Mouse (Mus musculus) cerebellum, adult (tissue): ENCODE data around the gene Rbfox2.
"Not testable (repeated sequence)": the region's sequence is repeated elsewhere in the genome, so short reads cannot be mapped to it uniquely, and the experiment has no call there.

ENCODE experiments used
- ATAC-seq: cut with Nextera tagmentation; 2 replicates; pipeline ENCODE4 v1.9.2; 2017; ENCODE audit warnings: mild to moderate bottlenecking, moderate library complexity, mixed read lengths; ENCODE audit not compliant: insufficient number of reproducible peaks, low FRiP score, low TSS enrichment

The Rbfox2 gene

GRCm38 (mm10) chr15:77276838-77277725, 29.7 kb downstream of the Rbfox2 start:
- ATAC-seq = no peak

DNA sequence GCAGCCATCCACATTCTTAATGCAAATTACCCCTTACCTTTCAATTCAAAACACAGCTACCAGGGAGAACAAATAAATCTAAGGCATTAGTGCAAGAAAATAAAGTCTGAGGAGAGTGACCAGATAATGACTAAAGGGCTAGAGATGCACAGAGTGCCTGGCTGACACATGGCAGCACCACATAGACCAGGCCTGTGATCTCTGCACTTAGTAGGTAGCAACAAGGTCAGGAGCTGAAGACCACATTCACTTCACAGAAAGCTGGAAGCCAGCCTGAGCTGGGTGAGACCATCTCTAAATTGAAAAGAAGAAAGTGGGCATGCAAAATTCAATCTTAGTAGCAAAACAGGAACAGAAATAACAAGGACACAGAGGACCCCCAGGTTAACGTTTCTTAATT, 30.5 kb downstream of the Rbfox2 start:
- no peak for ATAC-seq

- ATAC-seq = no peak
Observed at GRCm38 (mm10) chr15:77275572-77275971, 31.2 kb downstream of the Rbfox2 start.

DNA sequence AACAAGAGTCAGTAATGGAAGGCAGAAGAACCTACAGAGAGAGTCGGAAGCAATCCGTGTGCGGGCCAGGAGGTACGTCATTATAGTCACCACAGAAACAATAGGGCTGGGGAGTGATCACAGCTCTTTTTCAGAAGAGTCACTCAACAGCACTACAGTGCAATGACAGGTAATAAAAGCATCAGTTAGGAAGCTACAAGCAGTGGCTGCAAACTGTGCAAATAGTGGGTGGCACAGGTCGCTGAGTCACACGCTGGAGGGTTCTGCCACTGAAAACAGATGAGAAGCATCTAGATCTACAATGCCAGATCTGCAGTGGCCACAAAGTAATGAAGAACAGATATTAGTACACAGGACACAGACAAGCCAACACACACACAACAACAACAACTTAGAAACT, 32.9 kb downstream of the Rbfox2 start:
- no peak for ATAC-seq

DNA sequence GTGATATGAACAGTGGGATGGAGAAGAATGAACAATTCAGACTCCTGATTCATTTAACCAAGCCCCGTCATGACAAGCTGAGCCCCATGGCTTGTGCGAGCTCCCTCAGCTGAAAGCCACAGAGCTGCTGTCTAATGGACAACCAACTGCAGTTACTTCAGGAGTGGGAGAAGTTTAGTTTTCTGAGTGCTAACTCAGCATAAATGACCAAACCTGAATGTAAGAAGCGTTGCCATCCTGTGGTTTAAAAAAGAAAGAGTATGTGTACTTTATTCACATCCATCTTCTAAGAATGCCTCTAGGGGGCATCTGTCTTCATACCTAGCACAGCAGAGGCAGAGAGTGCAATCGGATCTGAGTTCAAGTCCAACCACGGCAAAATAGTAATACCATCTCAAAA, 35.5 kb downstream of the Rbfox2 start:
- ATAC-seq = no peak

DNA sequence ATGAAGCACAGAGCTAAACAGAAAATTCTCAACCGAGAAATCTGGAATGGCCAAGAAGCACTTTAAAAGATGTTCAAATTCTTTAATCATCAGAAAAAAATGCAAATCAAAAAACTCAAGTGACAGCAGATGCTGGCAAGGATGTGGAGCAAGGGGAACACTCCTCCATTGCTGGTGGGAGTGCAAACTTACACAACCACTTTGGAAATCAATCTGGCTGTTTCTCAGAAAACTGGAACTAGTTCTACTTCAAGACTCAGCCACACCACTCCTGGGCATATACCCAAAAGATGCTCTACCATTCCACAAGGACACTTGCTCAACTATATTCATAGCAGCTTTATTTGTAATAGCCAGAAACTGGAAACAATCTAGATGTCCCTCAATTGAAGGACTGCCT, 37.3 kb downstream of the Rbfox2 start:
- ATAC-seq = not testable (repeated sequence)

DNA sequence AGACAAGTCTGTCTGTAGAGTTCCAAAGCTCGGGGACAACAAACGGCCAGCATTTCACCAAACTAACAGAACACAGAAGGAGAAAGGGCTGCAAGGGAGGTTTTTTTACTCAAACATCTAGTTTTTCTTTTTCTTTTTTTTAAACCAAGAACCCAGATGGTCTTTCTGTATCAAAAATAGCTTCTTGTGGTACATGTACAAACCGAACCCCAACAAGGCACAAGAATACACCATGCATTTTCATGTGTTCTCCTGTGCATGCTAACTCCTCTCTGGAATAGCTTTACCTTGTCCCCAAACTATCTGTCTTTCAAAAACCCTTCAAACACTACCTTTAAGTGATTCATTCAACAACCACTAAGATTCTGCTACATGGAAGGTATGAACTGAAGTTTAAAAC, 38.4 kb downstream of the Rbfox2 start:
- ATAC-seq = no peak

GRCm38 (mm10) chr15:77265318-77265717, 41.5 kb downstream of the Rbfox2 start:
- no peak for ATAC-seq

DNA sequence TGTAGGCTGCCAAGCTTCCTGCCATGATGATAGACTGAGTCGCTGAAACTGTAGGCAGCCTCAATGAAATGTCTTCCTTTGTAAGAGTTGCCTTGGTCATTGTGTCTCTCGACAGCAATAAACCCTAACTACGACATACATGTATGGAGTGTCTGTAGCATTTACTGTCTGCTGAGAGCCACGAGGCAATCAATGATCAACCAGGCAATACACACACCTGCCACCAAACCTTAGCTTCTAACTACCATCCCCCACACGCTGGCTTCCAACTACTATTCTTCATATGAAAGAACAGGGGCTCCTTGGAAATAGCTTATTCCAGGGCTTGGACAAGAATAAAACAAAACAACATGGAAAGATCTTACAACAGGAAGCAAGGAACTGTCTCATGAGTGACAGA, 42.5 kb downstream of the Rbfox2 start:
- ATAC-seq = no peak

DNA sequence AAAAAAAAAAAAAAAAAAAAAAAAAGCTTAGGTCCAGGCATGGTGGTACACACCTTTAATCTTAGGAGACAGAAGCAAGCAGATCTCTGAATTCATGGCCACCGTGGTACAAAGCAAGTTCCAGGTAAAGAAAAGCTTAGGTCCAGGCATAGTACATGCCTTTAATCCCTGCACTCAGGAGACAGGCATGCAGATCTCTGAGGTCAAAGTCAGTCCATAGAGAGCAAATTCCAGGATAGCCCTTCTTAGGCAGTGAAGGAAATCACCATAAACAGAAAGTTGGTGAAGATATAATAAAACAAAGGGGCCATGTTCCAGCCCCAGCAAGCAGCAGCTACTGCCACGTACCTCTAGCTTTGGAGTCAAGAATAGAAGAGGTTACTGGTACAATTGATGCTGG, 44.0 kb downstream of the Rbfox2 start:
- no peak for ATAC-seq

GRCm38 (mm10) chr15:77257437-77258229, 49.2 kb downstream of the Rbfox2 start:
- 0 out of 2 replicates have a peak, but pooled peaks have one; percentile 36 for ATAC-seq

DNA sequence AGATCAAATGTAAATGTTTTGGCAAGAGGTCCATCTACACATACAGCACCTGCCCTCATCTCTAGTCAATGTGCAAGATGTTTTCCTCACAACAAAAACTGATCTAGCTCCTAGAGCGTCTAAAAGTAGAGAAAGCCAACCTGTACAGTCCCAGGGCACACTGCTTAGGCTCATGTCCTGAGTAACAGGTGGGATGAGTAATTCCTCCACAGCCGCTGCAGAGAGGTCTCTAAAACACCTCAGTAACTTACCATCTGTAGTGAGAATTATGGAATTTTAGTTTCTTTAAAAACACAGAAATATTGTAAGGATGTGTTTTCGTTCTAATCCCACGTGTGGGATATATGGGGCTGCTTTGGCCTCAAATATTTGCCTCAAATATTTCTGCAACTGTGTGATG, 50.0 kb downstream of the Rbfox2 start:
- ATAC-seq = no peak

DNA sequence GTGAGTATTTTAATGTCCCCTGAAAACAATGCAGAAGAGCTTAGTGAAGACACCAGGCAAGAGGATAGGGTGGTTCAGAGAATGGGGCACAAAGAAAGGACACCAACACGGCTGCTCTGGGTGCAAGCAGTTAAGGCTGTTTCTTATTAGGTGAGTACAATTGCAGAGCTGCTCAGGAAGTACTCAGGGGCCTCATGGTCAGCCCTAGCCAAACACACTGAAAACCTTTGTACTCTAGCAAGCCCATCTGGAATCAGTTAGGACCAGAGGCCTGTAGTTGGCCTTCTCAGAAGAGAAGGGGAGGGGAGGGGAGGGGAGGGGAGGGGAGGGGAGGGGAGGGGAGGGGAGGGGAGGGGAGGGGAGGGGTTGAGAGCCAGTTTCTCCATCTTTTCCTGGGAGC, 52.2 kb downstream of the Rbfox2 start:
- ATAC-seq = no peak

- ATAC-seq = no peak
Observed at GRCm38 (mm10) chr15:77254128-77254527, 52.7 kb downstream of the Rbfox2 start.

GRCm38 (mm10) chr15:77251706-77252105, 55.1 kb downstream of the Rbfox2 start:
- no peak for ATAC-seq

GRCm38 (mm10) chr15:77250806-77251205, 56.0 kb downstream of the Rbfox2 start:
- ATAC-seq = no peak

- ATAC-seq = no peak
Observed at GRCm38 (mm10) chr15:77249421-77249820, 57.4 kb downstream of the Rbfox2 start.

- ATAC-seq = peak; percentile 96
Observed at GRCm38 (mm10) chr15:77245418-77246365, 61.1 kb downstream of the Rbfox2 start.

GRCm38 (mm10) chr15:77244634-77245033, 62.2 kb downstream of the Rbfox2 start:
- ATAC-seq = no peak

GRCm38 (mm10) chr15:77243876-77244560, 62.8 kb downstream of the Rbfox2 start:
- no peak for ATAC-seq
